In the genomic region with DNA sequence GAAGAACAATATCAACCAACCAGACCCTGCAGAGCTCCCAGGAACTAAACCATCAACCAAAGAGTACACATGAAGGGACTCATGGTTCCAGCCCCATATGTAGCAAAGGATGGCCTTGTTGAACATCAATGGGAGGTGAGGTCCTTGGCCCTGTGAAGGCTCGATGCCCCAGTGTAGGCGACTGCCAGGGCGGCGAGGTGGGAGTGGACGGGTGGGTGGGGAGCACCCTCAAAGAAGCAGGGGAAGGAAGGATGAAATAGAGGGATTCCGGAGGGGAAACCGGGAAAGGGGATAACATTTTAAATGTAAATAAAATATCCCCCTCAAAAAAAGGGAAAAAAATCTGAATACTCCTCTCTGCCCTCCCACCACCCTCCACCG, we compare ENCODE assay signal across 9 mouse cellular contexts. TPM values are rescaled to one million over a fixed set of nuclear protein-coding genes. Genes with fewer than 3 reads are reported as not detected.
DNase-seq lines count a peak whose midpoint lies in the region; ATAC-seq and TF ChIP-seq lines count a peak whose summit lies in the region.
"Had no signal": no experiment of that assay in that cellular context is flagged by ENCODE, and none has a peak within 500 bp of the region (broad histone marks: within the 10 kb centered on the region; RNA-seq: fewer than 3 reads in every experiment).

No protein-coding gene starts in this region.

- H3K36me3 ChIP-seq in heart, embryonic 10.5 days, result no peaks in the 10 kb centered on the region
- H3K36me3 ChIP-seq in thymus, adult 2 months (ENCODE audit: control insufficient read depth, insufficient read depth, low read length), result no peaks in the 10 kb centered on the region
- H3K36me3 ChIP-seq in limb, embryonic 12.5 days, result no peaks in the 10 kb centered on the region
- no peaks in the 10 kb centered on the region for H3K36me3 ChIP-seq in stomach, embryonic 16.5 days (ENCODE audit: control insufficient read depth, insufficient read depth, low read length)

- peak overlapping the region; percentile 75 for H3K9ac ChIP-seq in limb, embryonic 12.5 days (replicated peaks)
- peak overlapping the region; percentile 94 for H3K9ac ChIP-seq in stomach, embryonic 16.5 days (ENCODE audit: low read length)

- TF ChIP-seq CTCF in thymus, adult 2 months (IDR thresholded peaks at IDR 0.05; ENCODE audit: borderline replicate concordance, control insufficient read depth, extremely low read depth, insufficient read depth, low read length, poor library complexity), result no peak

- peak overlapping the region; percentile 74 for H3K4me3 ChIP-seq in heart, embryonic 10.5 days
- H3K4me3 ChIP-seq in thymus, adult 2 months (ENCODE audit: control insufficient read depth, insufficient read depth, low read length), result peak overlapping the region; percentile 79
- peak overlapping the region; percentile 65 for H3K4me3 ChIP-seq in limb, embryonic 12.5 days (replicated peaks)
- peak overlapping the region; percentile 83 for H3K4me3 ChIP-seq in stomach, embryonic 16.5 days (replicated peaks; ENCODE audit: low read length)

- ATAC-seq in limb, embryonic 12.5 days (ENCODE audit: insufficient number of reproducible peaks, insufficient read depth, low FRiP score, low TSS enrichment, low read depth), result peak; percentile 24; the same call in 1 of the 2 replicates
- no peak for ATAC-seq in stomach, embryonic 16.5 days (ENCODE audit: insufficient read depth, low FRiP score)

- no peak for TF ChIP-seq POLR2A in thymus, adult 2 months (IDR thresholded peaks at IDR 0.05; ENCODE audit: control insufficient read depth, extremely low read depth, insufficient read depth, low read length, poor library complexity)

- 4% methylated on average over 8 of the region's 8 CpGs for whole genome bisulfite sequencing in heart, embryonic 10.5 days
- WGBS in thymus, adult 2 months, result 4% methylated on average over 8 of the region's 8 CpGs
- WGBS in limb, embryonic 12.5 days, result 7% methylated on average over 8 of the region's 8 CpGs
- WGBS in stomach, embryonic 16.5 days, result under 1% methylated on average over 8 of the region's 8 CpGs

- DNase-seq in heart, embryonic 10.5 days (ENCODE audit: low spot score), result no peak
- DNase-seq in heart, postnatal 14 days, result no peak
- DNase-seq in thymus, adult 2 months, result no peak
- no peak for DNase-seq in thymus, postnatal 10 days (ENCODE audit: low spot score in 2 of 2)
- DNase-seq in thymus, postnatal 36 days, result no peak
- no peak for DNase-seq in cerebellum, adult 18-20 months

- H3K27ac ChIP-seq in heart, embryonic 10.5 days, result peak overlapping the region; percentile 97
- no peak overlapping the region for H3K27ac ChIP-seq in thymus, adult 2 months (ENCODE audit: control insufficient read depth, insufficient read depth, low read length)
- H3K27ac ChIP-seq in limb, embryonic 12.5 days, result peak overlapping the region; percentile 98
- H3K27ac ChIP-seq in stomach, embryonic 16.5 days (ENCODE audit: low read length), result peak overlapping the region; percentile 97; the same call in 1 of the 2 replicates

- H3K4me2 ChIP-seq in limb, embryonic 12.5 days, result peak overlapping the region; percentile 91
- peak overlapping the region; percentile 90 for H3K4me2 ChIP-seq in stomach, embryonic 16.5 days (ENCODE audit: low read depth, low read length)

- H3K4me1 ChIP-seq in heart, embryonic 10.5 days, result peaks cover 5% of the 10 kb centered on the region
- H3K4me1 ChIP-seq in thymus, adult 2 months (replicated peaks; ENCODE audit: control insufficient read depth, insufficient read depth, low read length), result peaks cover 7% of the 10 kb centered on the region
- H3K4me1 ChIP-seq in limb, embryonic 12.5 days (replicated peaks), result peaks cover 14% of the 10 kb centered on the region
- H3K4me1 ChIP-seq in stomach, embryonic 16.5 days (ENCODE audit: control insufficient read depth, insufficient read depth, low read length), result peaks cover 12% of the 10 kb centered on the region

- H3K27me3 ChIP-seq in heart, embryonic 10.5 days (ENCODE audit: insufficient read depth, poor library complexity, severe bottlenecking), result no peaks in the 10 kb centered on the region
- H3K27me3 ChIP-seq in thymus, adult 2 months (ENCODE audit: control insufficient read depth, insufficient read depth, low read length), result no peaks in the 10 kb centered on the region
- H3K27me3 ChIP-seq in limb, embryonic 12.5 days, result no peaks in the 10 kb centered on the region
- H3K27me3 ChIP-seq in stomach, embryonic 16.5 days (ENCODE audit: control insufficient read depth, insufficient read depth, low read length), result no peaks in the 10 kb centered on the region
- H3K27me3 ChIP-seq: Patski had no signal

- no peaks in the 10 kb centered on the region for H3K9me3 ChIP-seq in heart, embryonic 10.5 days
- no peaks in the 10 kb centered on the region for H3K9me3 ChIP-seq in limb, embryonic 12.5 days
- H3K9me3 ChIP-seq in stomach, embryonic 16.5 days (replicated peaks; ENCODE audit: control insufficient read depth, low read length), result no peaks in the 10 kb centered on the region

- intact Hi-C loops in heart, postnatal 14 days (cut with DNase I), result loop anchor here (2.0 to 10.0 kb wide), 2 partner anchors 24 to 136 kb away; a partner anchor contains a TSS

RNA-seq across cellular contexts. Expression of a gene that starts 0.5 kb away (rescaled TPM):
- polyA plus RNA-seq in heart, embryonic 10.5 days (2016; fragmentation: Nextera tagmentation; extraction: Ambion mirVana), result 39.3 and 46.0 TPM in 2 replicates
- 10 to 100 TPM; 20.0 to 20.1 TPM for total RNA-seq in heart, postnatal 14 days (2021)
- polyA plus RNA-seq in thymus, adult 2 months (2012; rRNA removed), result 28.4 and 36.7 TPM in 2 replicates
- 58.3 and 61.8 TPM in 2 replicates for polyA plus RNA-seq in limb, embryonic 12.5 days (2016; fragmentation: Nextera tagmentation; extraction: Ambion mirVana)
- 52.6 and 58.9 TPM in 2 replicates for polyA plus RNA-seq in stomach, embryonic 16.5 days (2015; fragmentation: Nextera tagmentation; extraction: Ambion mirVana)

RNA-seq across cellular contexts. Expression of a gene that starts 24.1 kb away (rescaled TPM):
- 44.3 and 61.7 TPM in 2 replicates for polyA plus RNA-seq in heart, embryonic 10.5 days (2016; fragmentation: Nextera tagmentation; extraction: Ambion mirVana)
- 10 to 100 TPM; 24.8 to 26.5 TPM for total RNA-seq in heart, postnatal 14 days (2021)
- 10.2 and 10.3 TPM in 2 replicates for polyA plus RNA-seq in thymus, adult 2 months (2012; rRNA removed)
- 96.8 and 97.5 TPM in 2 replicates for polyA plus RNA-seq in limb, embryonic 12.5 days (2016; fragmentation: Nextera tagmentation; extraction: Ambion mirVana)
- 53.2 and 54.8 TPM in 2 replicates for polyA plus RNA-seq in stomach, embryonic 16.5 days (2015; fragmentation: Nextera tagmentation; extraction: Ambion mirVana)

RNA-seq across cellular contexts. Expression of a gene that starts 24.4 kb away (rescaled TPM):
- polyA plus RNA-seq in heart, embryonic 10.5 days (2016; fragmentation: Nextera tagmentation; extraction: Ambion mirVana), result 45.4 and 46.2 TPM in 2 replicates
- 10 to 100 TPM; 20.3 to 23.6 TPM for total RNA-seq in heart, postnatal 14 days (2021)
- 17.6 and 20.3 TPM in 2 replicates for polyA plus RNA-seq in thymus, adult 2 months (2012; rRNA removed)
- 60.0 and 60.5 TPM in 2 replicates for polyA plus RNA-seq in limb, embryonic 12.5 days (2016; fragmentation: Nextera tagmentation; extraction: Ambion mirVana)
- 45.0 and 45.6 TPM in 2 replicates for polyA plus RNA-seq in stomach, embryonic 16.5 days (2015; fragmentation: Nextera tagmentation; extraction: Ambion mirVana)
